Mouse (Mus musculus) MEL (cell line): ENCODE measurements around the gene Gfpt2.

Source experiments
- BHLHE40 ChIP-seq: IDR thresholded peaks from 2 replicates; pipeline ENCODE4 v1.6.1; 2012; ENCODE audit warnings: low read depth, mild to moderate bottlenecking, inconsistent platforms, low read length, improper control_type of control experiment, borderline replicate concordance
- CTCF ChIP-seq, 3 experiments: IDR thresholded peaks in 2 of 3; conservative IDR thresholded peaks in 1 of 3; 2 replicates each; pipeline ENCODE4 v1.5.1; 2011 to 2012; ENCODE audit warnings: low read length in 3 of 3, low read depth in 2 of 3, mild to moderate bottlenecking in 2 of 3, improper control_type of control experiment in 1 of 3, inconsistent platforms in 1 of 3, mixed read lengths in 1 of 3, moderate library complexity in 1 of 3; ENCODE audit not compliant: control insufficient read depth in 1 of 3, insufficient read depth in 1 of 3, poor library complexity in 1 of 3, severe bottlenecking in 1 of 3
- ETS1 ChIP-seq: IDR thresholded peaks from 2 replicates; pipeline ENCODE4 v1.6.1; 2012; ENCODE audit warnings: low read depth, mild to moderate bottlenecking, inconsistent platforms, low read length, improper control_type of control experiment, moderate library complexity
- GATA1 ChIP-seq: IDR thresholded peaks from 2 replicates; pipeline ENCODE4 v1.6.1; 2011; ENCODE audit warnings: low read depth, low read length, improper control_type of control experiment
- MAFK ChIP-seq: IDR thresholded peaks from 2 replicates; pipeline ENCODE4 v1.6.1; 2011; ENCODE audit warnings: low read depth, mild to moderate bottlenecking, low read length, improper control_type of control experiment, borderline replicate concordance
- MEF2A ChIP-seq: IDR thresholded peaks from 2 replicates; pipeline ENCODE4 v1.6.1; 2014; ENCODE audit warnings: low read depth, mild to moderate bottlenecking, inconsistent platforms, low read length, improper control_type of control experiment; ENCODE audit not compliant: poor library complexity, insufficient replicate concordance, severe bottlenecking; ENCODE audit errors: extremely low read depth
- NRF1 ChIP-seq: IDR thresholded peaks from 2 replicates; pipeline ENCODE4 v1.6.1; 2014; ENCODE audit warnings: low read depth, mild to moderate bottlenecking, inconsistent platforms, low read length, improper control_type of control experiment, moderate library complexity; ENCODE audit not compliant: poor library complexity, insufficient read depth, severe bottlenecking
- POLR2A ChIP-seq, 2 experiments: IDR thresholded peaks; 2 replicates each; pipeline ENCODE4 v1.6.1; 2011 to 2012; ENCODE audit warnings: low read length in 2 of 2, mild to moderate bottlenecking in 2 of 2, control low read depth in 1 of 2, improper control_type of control experiment in 1 of 2, low read depth in 1 of 2, moderate library complexity in 1 of 2; ENCODE audit not compliant: control insufficient read depth in 1 of 2, insufficient read depth in 1 of 2, poor library complexity in 1 of 2
- POLR2AphosphoS2 ChIP-seq: IDR thresholded peaks from 2 replicates; pipeline ENCODE4 v1.6.1; 2011; ENCODE audit warnings: low read length, improper control_type of control experiment
- UBTF ChIP-seq: IDR thresholded peaks from 2 replicates; pipeline ENCODE4 v1.6.1; 2012; ENCODE audit warnings: low read depth, mild to moderate bottlenecking, inconsistent platforms, low read length, improper control_type of control experiment, moderate library complexity, borderline replicate concordance; ENCODE audit not compliant: insufficient read depth
- USF1 ChIP-seq: IDR thresholded peaks from 2 replicates; pipeline ENCODE4 v1.6.1; 2014; ENCODE audit warnings: low read depth, mild to moderate bottlenecking, inconsistent platforms, low read length, improper control_type of control experiment, moderate library complexity

GRCm38 (mm10) chr11:49832962-49833361 lies 39.0 kb downstream of the Gfpt2 start:
- TF ChIP-seq ETS1 (no peak), POLR2AphosphoS2 (no peak), NRF1 (no peak), MEF2A (no peak), CTCF (IDR thresholded peaks at IDR 0.05 in 2 of 3, conservative IDR thresholded peaks at IDR 0.05 in 1 of 3; ENCODE audit: control insufficient read depth in 1 of 3, insufficient read depth in 1 of 3, low read depth in 2 of 3, low read length in 3 of 3, poor library complexity in 1 of 3, severe bottlenecking in 1 of 3) (no peak), GATA1 (no peak), MAFK (no peak), POLR2A (IDR thresholded peaks at IDR 0.05; ENCODE audit: control insufficient read depth in 1 of 2, insufficient read depth in 1 of 2, low read depth in 1 of 2, low read length in 2 of 2, poor library complexity in 1 of 2) (no peak), BHLHE40 (no peak), UBTF (no peak), USF1 (no peak)
